Mouse (Mus musculus): ENCODE measurements around the gene Pbp2.

GRCm38 (mm10) chr6:135313981-135314380 is 3.8 kb upstream of the Pbp2 start:
- TF ChIP-seq CTCF (IDR thresholded peaks at IDR 0.05; ENCODE audit: low read depth) = no peak
- no peak for TF ChIP-seq EP300 (optimal IDR thresholded peaks at IDR 0.05)
